Mouse (Mus musculus) liver, adult 2 months (tissue): ENCODE data around the gene Gm20388.

Experiments used
- CTCF ChIP-seq: fragments of 200-500 bp; IDR thresholded peaks from 2 replicates; pipeline ENCODE4 v1.5.1; 2011; ENCODE audit warnings: low read depth, low read length, control low read depth
- POLR2A ChIP-seq: fragments of 200-500 bp; IDR thresholded peaks from 2 replicates; pipeline ENCODE4 v1.6.1; 2011; ENCODE audit warnings: low read length, control low read depth; ENCODE audit not compliant: insufficient read depth; ENCODE audit errors: extremely low read depth

DNA sequence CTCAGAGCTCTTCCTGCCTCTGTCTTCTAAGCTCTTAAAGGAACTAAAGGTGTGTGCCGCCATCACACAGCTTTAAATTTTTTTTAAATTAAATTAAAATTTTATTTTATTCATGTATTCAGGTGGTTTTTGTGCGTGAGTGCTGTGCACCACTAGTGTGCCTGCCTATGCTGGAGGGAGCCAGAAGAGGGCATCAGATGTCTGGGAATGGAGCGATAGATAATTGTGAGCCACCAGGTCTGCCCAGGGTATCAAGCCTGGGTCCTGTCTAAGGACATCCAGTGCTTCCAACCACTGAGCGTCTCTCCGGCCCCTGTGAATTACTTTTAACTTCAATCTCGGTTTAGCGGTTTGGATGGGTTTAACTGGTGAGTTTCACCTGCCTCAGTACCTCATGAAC is 3572.0 kb downstream of the Gm20388 start:
- TF ChIP-seq POLR2A = no peak
- peak; percentile 34; the same call in 1 of the 2 replicates for TF ChIP-seq CTCF
